Mouse (Mus musculus): ENCODE data around the gene Map3k5. TPM values are rescaled to one million over a fixed set of nuclear protein-coding genes. Genes with fewer than 3 reads are reported as not detected.

The Map3k5 gene
- polyA plus RNA-seq, 1 experiment from 2014 or later = 1.3 TPM

GRCm38 (mm10) chr10:20022608-20023340 lies 88.5 kb downstream of the Map3k5 start:
- 0 out of 2 replicates have a peak, but pooled peaks cover 6% of the 10 kb centered on the region for H3K36me3 ChIP-seq
- WGBS (ENCODE audit: insufficient replicate concordance) = 66% methylated on average over 10 of the region's 10 CpGs
- H3K9ac ChIP-seq = no peak overlapping the region
- H3K4me1 ChIP-seq = no peaks in the 10 kb centered on the region
- H3K27ac ChIP-seq = no peak overlapping the region
- no peaks in the 10 kb centered on the region for H3K27me3 ChIP-seq (replicated peaks)
- ATAC-seq = no peak
- H3K9me3 ChIP-seq (replicated peaks) = peaks cover 7% of the 10 kb centered on the region
- no peak overlapping the region for H3K4me3 ChIP-seq
- H3K4me2 ChIP-seq = no peak overlapping the region

GRCm38 (mm10) chr10:20023524-20023923 lies 89.3 kb downstream of the Map3k5 start:
- H3K27ac ChIP-seq = no peak overlapping the region
- H3K4me3 ChIP-seq = no peak overlapping the region
- no peaks in the 10 kb centered on the region for H3K4me1 ChIP-seq
- H3K27me3 ChIP-seq (replicated peaks) = no peaks in the 10 kb centered on the region
- WGBS (ENCODE audit: insufficient replicate concordance) = 76% methylated on average over 10 of the region's 10 CpGs
- H3K4me2 ChIP-seq = no peak overlapping the region
- no peak overlapping the region for H3K9ac ChIP-seq
- ATAC-seq = no peak
- no peaks in the 10 kb centered on the region for H3K9me3 ChIP-seq (replicated peaks)
- H3K36me3 ChIP-seq = no peaks in the 10 kb centered on the region

- Histone ChIP-seq H3K27me3 (replicated peaks) (no peaks in the 10 kb centered on the region), H3K36me3 (no peaks in the 10 kb centered on the region), H3K4me3 (no peak overlapping the region), H3K4me2 (no peak overlapping the region), H3K4me1 (no peaks in the 10 kb centered on the region), H3K9me3 (replicated peaks) (no peaks in the 10 kb centered on the region), H3K27ac (no peak overlapping the region), H3K9ac (no peak overlapping the region)
- ATAC-seq = no peak
- WGBS (ENCODE audit: insufficient replicate concordance) = 86% methylated on average over 10 of the region's 10 CpGs
Measured at GRCm38 (mm10) chr10:20024891-20025290, 90.6 kb downstream of the Map3k5 start.

- no peaks in the 10 kb centered on the region for H3K36me3 ChIP-seq
- H3K9ac ChIP-seq = no peak overlapping the region
- H3K9me3 ChIP-seq (replicated peaks) = no peaks in the 10 kb centered on the region
- no peak overlapping the region for H3K4me3 ChIP-seq
- 74% methylated on average over 12 of the region's 12 CpGs for WGBS (ENCODE audit: insufficient replicate concordance)
- H3K4me1 ChIP-seq = no peaks in the 10 kb centered on the region
- H3K27me3 ChIP-seq (replicated peaks) = no peaks in the 10 kb centered on the region
- no peak for ATAC-seq
- H3K27ac ChIP-seq = no peak overlapping the region
- no peak overlapping the region for H3K4me2 ChIP-seq
Measured at GRCm38 (mm10) chr10:20025781-20026520, 91.7 kb downstream of the Map3k5 start.

GRCm38 (mm10) chr10:20030703-20031102 lies 96.4 kb downstream of the Map3k5 start:
- H3K27me3 ChIP-seq (replicated peaks) = no peaks in the 10 kb centered on the region
- ATAC-seq = no peak
- WGBS (ENCODE audit: insufficient replicate concordance) = 79% methylated on average over 1 of the region's 1 CpGs
- H3K27ac ChIP-seq = no peak overlapping the region
- no peak overlapping the region for H3K4me2 ChIP-seq
- no peak overlapping the region for H3K4me3 ChIP-seq
- no peaks in the 10 kb centered on the region for H3K4me1 ChIP-seq
- no peaks in the 10 kb centered on the region for H3K9me3 ChIP-seq (replicated peaks)
- no peak overlapping the region for H3K9ac ChIP-seq
- no peaks in the 10 kb centered on the region for H3K36me3 ChIP-seq

GRCm38 (mm10) chr10:20031936-20032335 lies 97.7 kb downstream of the Map3k5 start:
- Histone ChIP-seq H3K4me3 (no peak overlapping the region), H3K27me3 (replicated peaks) (no peaks in the 10 kb centered on the region), H3K4me2 (no peak overlapping the region), H3K9ac (no peak overlapping the region), H3K4me1 (no peaks in the 10 kb centered on the region), H3K27ac (no peak overlapping the region), H3K36me3 (no peaks in the 10 kb centered on the region), H3K9me3 (replicated peaks) (no peaks in the 10 kb centered on the region)
- 64% methylated on average over 2 of the region's 2 CpGs for WGBS (ENCODE audit: insufficient replicate concordance)
- ATAC-seq = no peak

GRCm38 (mm10) chr10:20036375-20036774 lies 102.1 kb downstream of the Map3k5 start:
- no peak overlapping the region for H3K4me2 ChIP-seq
- H3K36me3 ChIP-seq = no peaks in the 10 kb centered on the region
- no peak overlapping the region for H3K9ac ChIP-seq
- H3K4me1 ChIP-seq = 0 out of 2 replicates have a peak, but pooled peaks cover 3% of the 10 kb centered on the region
- WGBS (ENCODE audit: insufficient replicate concordance) = 40% methylated on average over 2 of the region's 2 CpGs
- no peaks in the 10 kb centered on the region for H3K27me3 ChIP-seq (replicated peaks)
- ATAC-seq = no peak
- no peak overlapping the region for H3K4me3 ChIP-seq
- H3K27ac ChIP-seq = no peak overlapping the region
- H3K9me3 ChIP-seq (replicated peaks) = no peaks in the 10 kb centered on the region

GRCm38 (mm10) chr10:20036846-20037245 lies 102.6 kb downstream of the Map3k5 start:
- H3K36me3 ChIP-seq = no peaks in the 10 kb centered on the region
- H3K4me1 ChIP-seq = 0 out of 2 replicates have a peak, but pooled peaks cover 3% of the 10 kb centered on the region
- no peak overlapping the region for H3K9ac ChIP-seq
- H3K4me3 ChIP-seq = no peak overlapping the region
- no peaks in the 10 kb centered on the region for H3K9me3 ChIP-seq (replicated peaks)
- 28% methylated on average over 7 of the region's 7 CpGs for WGBS (ENCODE audit: insufficient replicate concordance)
- no peak for ATAC-seq
- no peak overlapping the region for H3K4me2 ChIP-seq
- no peak overlapping the region for H3K27ac ChIP-seq
- no peaks in the 10 kb centered on the region for H3K27me3 ChIP-seq (replicated peaks)

GRCm38 (mm10) chr10:20039531-20039930 lies 105.3 kb downstream of the Map3k5 start:
- Histone ChIP-seq H3K9me3 (replicated peaks) (no peaks in the 10 kb centered on the region), H3K9ac (no peak overlapping the region), H3K27me3 (replicated peaks) (no peaks in the 10 kb centered on the region), H3K4me2 (no peak overlapping the region), H3K36me3 (no peaks in the 10 kb centered on the region), H3K27ac (no peak overlapping the region), H3K4me1 (0 out of 2 replicates have a peak, but pooled peaks cover 3% of the 10 kb centered on the region), H3K4me3 (no peak overlapping the region)
- WGBS (ENCODE audit: insufficient replicate concordance) = 82% methylated on average over 3 of the region's 3 CpGs
- no peak for ATAC-seq

- 58% methylated on average over 7 of the region's 7 CpGs for WGBS (ENCODE audit: insufficient replicate concordance)
- 0 out of 2 replicates have a peak, but pooled peaks cover 3% of the 10 kb centered on the region for H3K4me1 ChIP-seq
- H3K36me3 ChIP-seq = no peaks in the 10 kb centered on the region
- no peaks in the 10 kb centered on the region for H3K27me3 ChIP-seq (replicated peaks)
- H3K27ac ChIP-seq = no peak overlapping the region
- no peak overlapping the region for H3K9ac ChIP-seq
- ATAC-seq = no peak
- no peak overlapping the region for H3K4me3 ChIP-seq
- no peaks in the 10 kb centered on the region for H3K9me3 ChIP-seq (replicated peaks)
- H3K4me2 ChIP-seq = no peak overlapping the region
Measured at GRCm38 (mm10) chr10:20040116-20040515, 105.8 kb downstream of the Map3k5 start.

- 0 out of 2 replicates have a peak, but pooled peaks cover 3% of the 10 kb centered on the region for H3K4me1 ChIP-seq
- H3K9ac ChIP-seq = no peak overlapping the region
- no peak for ATAC-seq
- H3K27me3 ChIP-seq (replicated peaks) = no peaks in the 10 kb centered on the region
- WGBS (ENCODE audit: insufficient replicate concordance) = 36% methylated on average over 4 of the region's 4 CpGs
- H3K27ac ChIP-seq = no peak overlapping the region
- H3K9me3 ChIP-seq (replicated peaks) = no peaks in the 10 kb centered on the region
- no peak overlapping the region for H3K4me2 ChIP-seq
- H3K4me3 ChIP-seq = no peak overlapping the region
- H3K36me3 ChIP-seq = no peaks in the 10 kb centered on the region
Measured at GRCm38 (mm10) chr10:20040677-20041076, 106.4 kb downstream of the Map3k5 start.

GRCm38 (mm10) chr10:20042081-20042480 lies 107.8 kb downstream of the Map3k5 start:
- Histone ChIP-seq H3K27ac (no peak overlapping the region), H3K4me1 (0 out of 2 replicates have a peak, but pooled peaks cover 3% of the 10 kb centered on the region), H3K36me3 (no peaks in the 10 kb centered on the region), H3K9me3 (replicated peaks) (no peaks in the 10 kb centered on the region), H3K27me3 (replicated peaks) (no peaks in the 10 kb centered on the region), H3K4me3 (no peak overlapping the region), H3K9ac (no peak overlapping the region), H3K4me2 (no peak overlapping the region)
- ATAC-seq = no peak
- 79% methylated on average over 8 of the region's 8 CpGs for WGBS (ENCODE audit: insufficient replicate concordance)
